Mouse (Mus musculus) adrenal gland, adult 2 months (tissue): ENCODE measurements around the gene Engase. TPM values are rescaled to one million over a fixed set of nuclear protein-coding genes. Genes with fewer than 3 reads are reported as not detected.

Experiments
- DNase-seq: peaks from one replicate; pipeline ENCODE4 v3.0.0; 2021
- polyA plus RNA-seq: library from polyadenylated mRNA; depleted of rRNA; stranded (reverse); fragments of >200 nt; gene quantifications from 2 replicates; pipeline ENCODE4 v1.2.3, GENCODE M21; 2012
- total RNA-seq, 2 experiments: library from RNA; stranded (reverse); gene quantifications; 2 replicates each; pipeline ENCODE4 v1.2.3; 2021

The Engase gene
- total and polyA plus RNA-seq, 3 experiments = 10.1 to 40.6 (median 17.1) TPM

- DNase-seq = no peak
Observed at GRCm38 (mm10) chr11:118453886-118454671, 22.6 kb upstream of the Engase start.

- DNase-seq = no peak
Observed at GRCm38 (mm10) chr11:118455788-118456187, 20.8 kb upstream of the Engase start.

GRCm38 (mm10) chr11:118456937-118457336, 19.7 kb upstream of the Engase start:
- DNase-seq = peak; percentile 34

- peak; percentile 45 for DNase-seq
Observed at GRCm38 (mm10) chr11:118459051-118459450, 17.6 kb upstream of the Engase start.

GRCm38 (mm10) chr11:118459536-118459935, 17.1 kb upstream of the Engase start:
- no peak for DNase-seq

GRCm38 (mm10) chr11:118460280-118460679, 16.3 kb upstream of the Engase start:
- no peak for DNase-seq

- DNase-seq = no peak
Observed at GRCm38 (mm10) chr11:118467441-118468035, 9.1 kb upstream of the Engase start.

GRCm38 (mm10) chr11:118469509-118470160, 7.0 kb upstream of the Engase start:
- DNase-seq = no peak

GRCm38 (mm10) chr11:118470234-118470966, 6.2 kb upstream of the Engase start:
- no peak for DNase-seq

- DNase-seq = no peak
Observed at GRCm38 (mm10) chr11:118471676-118472075, 5.0 kb upstream of the Engase start.

- no peak for DNase-seq
Observed at GRCm38 (mm10) chr11:118473161-118473560, 3.5 kb upstream of the Engase start.

- no peak for DNase-seq
Observed at GRCm38 (mm10) chr11:118473842-118474500, 2.7 kb upstream of the Engase start.

- no peak for DNase-seq
Observed at GRCm38 (mm10) chr11:118475496-118476083, 1.0 kb upstream of the Engase start.

GRCm38 (mm10) chr11:118479776-118480175, 3.1 kb downstream of the Engase start:
- DNase-seq = peak; percentile 92

- no peak for DNase-seq
Observed at GRCm38 (mm10) chr11:118481231-118481630, 4.6 kb downstream of the Engase start.

GRCm38 (mm10) chr11:118481751-118482150, 5.1 kb downstream of the Engase start:
- no peak for DNase-seq

- DNase-seq = no peak
Observed at GRCm38 (mm10) chr11:118484169-118484568, 7.5 kb downstream of the Engase start.

- DNase-seq = no peak
Observed at GRCm38 (mm10) chr11:118485338-118485737, 8.7 kb downstream of the Engase start.

GRCm38 (mm10) chr11:118485780-118486179, 9.2 kb downstream of the Engase start:
- no peak for DNase-seq

GRCm38 (mm10) chr11:118486281-118486680, 9.7 kb downstream of the Engase start:
- no peak for DNase-seq
